Mouse (Mus musculus): ENCODE data around the gene Malsu1. TPM values are rescaled to one million over a fixed set of nuclear protein-coding genes. Genes with fewer than 3 reads are reported as not detected.

Gene Malsu1
- 20.4 and 22.8 TPM in 2 replicates for polyA plus RNA-seq (2012; rRNA removed; ENCODE audit: low replicate concordance)

GRCm38 (mm10) chr6:49073304-49074116 lies at the start of gene Malsu1:
Gene Malsu1 (plus strand): TSS chr6:49073795.

GRCm38 (mm10) chr6:49036275-49037267 lies 37.0 kb upstream of the Malsu1 start, which contains the start of gene Gpnmb:
Gene Gpnmb (plus strand): TSS chr6:49036546.

Other genes with a start within 250 kb of the Malsu1 start
- 58.0 and 139 TPM in 2 replicates for gene Tmem176a, start 232.9 kb upstream of the Malsu1 start, polyA plus RNA-seq (2012; rRNA removed; ENCODE audit: low replicate concordance)
- 231 and 496 TPM in 2 replicates for gene Tmem176b, start 232.3 kb upstream of the Malsu1 start, polyA plus RNA-seq (2012; rRNA removed; ENCODE audit: low replicate concordance)
- 0.04 and 3.8 TPM in 2 replicates for gene Aoc1, start 200.9 kb upstream of the Malsu1 start, polyA plus RNA-seq (2012; rRNA removed; ENCODE audit: low replicate concordance)
- gene 1600015I10Rik, start 143.9 kb upstream of the Malsu1 start, polyA plus RNA-seq (2012; rRNA removed; ENCODE audit: low replicate concordance): 0.08 and 0.33 TPM in 2 replicates
- gene Doxl2, start 98.8 kb upstream of the Malsu1 start, polyA plus RNA-seq (2012; rRNA removed; ENCODE audit: low replicate concordance): not detected in 2 replicates
- 1.4 TPM in 1 of 2 replicates, not detected in the other for gene Svs1, start 86.9 kb upstream of the Malsu1 start, polyA plus RNA-seq (2012; rRNA removed; ENCODE audit: low replicate concordance)
- 15.2 and 29.6 TPM in 2 replicates for gene Gpnmb, start 37.2 kb upstream of the Malsu1 start, polyA plus RNA-seq (2012; rRNA removed; ENCODE audit: low replicate concordance)
- 0.03 and 0.09 TPM in 2 replicates for gene Igf2bp3, start 141.2 kb downstream of the Malsu1 start, polyA plus RNA-seq (2012; rRNA removed; ENCODE audit: low replicate concordance)
- gene Tra2a, start 190.2 kb downstream of the Malsu1 start, polyA plus RNA-seq (2012; rRNA removed; ENCODE audit: low replicate concordance): 34.1 and 56.6 TPM in 2 replicates
- 2.9 and 4.2 TPM in 2 replicates for gene Ccdc126, start 245.5 kb downstream of the Malsu1 start, polyA plus RNA-seq (2012; rRNA removed; ENCODE audit: low replicate concordance)

Measured in subcutaneous adipose tissue, adult 2 months (tissue).